Mouse (Mus musculus): ENCODE measurements around the gene Serpine3.
A peak's percentile ranks its signal among the peaks of the same experiment; 100 is the strongest.
"Not testable (repeated sequence)": the region's sequence is repeated elsewhere in the genome, so short reads cannot be mapped to it uniquely, and the experiment has no call there.

The Serpine3 gene

DNA sequence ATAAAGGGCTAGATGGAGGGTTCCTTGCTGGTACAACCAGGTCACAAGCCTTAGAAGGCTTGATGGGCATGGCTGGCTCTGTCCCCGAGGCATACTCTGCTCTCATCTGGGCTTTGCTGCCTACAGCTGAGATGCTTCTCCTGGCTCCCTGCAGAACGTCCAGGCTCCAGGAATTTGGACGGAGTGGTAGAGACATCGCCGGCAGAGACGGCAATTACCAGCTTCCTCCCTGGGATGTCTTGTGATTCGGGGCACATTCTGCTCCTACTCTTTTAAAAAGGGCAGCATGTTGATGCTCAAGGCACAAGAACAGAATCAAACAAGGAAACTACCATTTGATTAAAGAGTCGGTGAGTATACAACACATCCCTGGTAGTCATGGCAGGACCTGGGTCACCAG is at the start of gene Serpine3:
Serpine3 (plus strand) TSS at position 301 of the 400 bp plus-strand sequence.
- DNase-seq (ENCODE audit: extremely low spot score), result no peak

DNA sequence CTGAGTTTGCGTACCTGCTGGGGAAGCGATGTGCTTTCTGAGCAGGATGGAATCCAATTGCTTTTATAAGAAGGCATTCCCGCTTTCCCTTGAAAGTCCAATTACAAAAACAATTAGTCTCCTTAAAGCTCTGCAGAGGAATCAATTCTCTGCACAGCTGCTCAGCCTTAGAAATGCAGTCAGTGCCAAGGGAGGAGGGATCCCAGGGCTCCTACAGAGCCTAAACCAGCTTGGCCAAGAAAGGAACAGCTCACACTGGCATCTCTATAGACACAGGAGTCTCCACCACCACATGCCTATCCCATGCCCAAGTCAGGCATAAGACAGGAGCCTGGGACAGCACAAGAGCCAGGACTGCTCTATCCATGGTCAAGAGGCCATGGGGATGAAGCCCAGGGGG is 41.1 kb upstream of the Serpine3 start:
- no peak for DNase-seq (ENCODE audit: extremely low spot score)

DNA sequence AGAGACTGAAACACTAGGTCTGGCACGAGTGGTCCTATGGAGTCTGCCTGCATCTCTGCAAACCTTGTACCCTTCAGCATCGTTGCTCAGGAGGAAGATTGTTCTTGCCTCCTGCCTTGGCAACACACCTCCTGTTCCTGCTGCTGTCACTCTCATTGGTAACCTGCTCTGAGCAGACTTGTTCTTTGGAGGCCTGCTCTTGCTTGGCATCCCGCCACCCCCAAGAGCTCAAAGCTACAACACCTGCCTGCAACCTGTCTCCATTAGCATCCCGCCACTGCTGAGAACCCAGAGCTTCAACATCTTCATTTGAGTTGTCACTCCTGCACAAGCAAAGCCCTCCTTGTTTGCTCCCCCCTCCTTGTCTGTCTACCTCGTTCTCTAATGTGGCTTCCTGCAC is 35.5 kb upstream of the Serpine3 start:
- no peak for DNase-seq (ENCODE audit: extremely low spot score)

DNA sequence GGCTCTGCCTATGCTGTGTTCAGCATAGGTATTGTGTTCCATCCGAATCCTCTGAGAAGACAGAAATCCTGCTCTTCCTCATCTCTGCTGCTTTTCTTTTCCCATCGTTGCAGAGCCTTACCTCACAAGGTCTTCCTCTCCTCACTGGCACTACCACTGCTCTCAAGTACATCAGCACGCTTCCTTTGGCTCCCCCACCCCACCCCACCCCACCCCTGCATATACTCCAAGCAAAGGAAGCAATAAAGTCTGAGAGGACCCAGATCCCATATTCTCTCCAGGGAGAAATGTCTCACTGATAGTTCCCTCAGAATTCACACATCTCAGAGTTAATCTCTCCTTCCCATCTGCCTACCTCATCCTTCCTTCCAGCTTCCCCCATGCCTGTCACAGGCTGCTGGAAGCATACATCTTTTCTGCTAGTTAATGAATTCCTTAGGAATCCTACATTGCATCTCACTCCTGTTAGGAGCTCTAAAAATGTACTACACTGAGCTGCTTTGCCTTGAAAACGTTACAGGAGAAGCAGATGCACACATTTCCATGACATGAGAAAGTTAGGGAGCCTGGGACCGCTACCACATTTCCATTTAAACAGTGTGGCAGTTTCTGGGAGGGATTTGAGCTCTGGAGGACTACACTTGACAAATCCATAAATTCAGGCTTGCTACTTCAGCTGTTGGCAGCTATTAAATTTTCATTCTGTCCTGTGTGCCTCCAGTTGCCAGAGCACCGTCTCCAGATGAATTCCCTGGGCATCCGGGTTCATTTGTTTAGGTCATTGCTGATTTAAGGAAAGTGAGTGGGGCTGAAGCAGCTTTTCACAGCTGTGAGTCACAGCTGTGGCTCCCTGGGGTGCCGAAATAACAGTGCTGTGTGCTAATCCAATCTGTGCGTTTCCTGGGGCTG is 25.8 kb upstream of the Serpine3 start:
- peak; percentile 1 for DNase-seq (ENCODE audit: extremely low spot score)

DNA sequence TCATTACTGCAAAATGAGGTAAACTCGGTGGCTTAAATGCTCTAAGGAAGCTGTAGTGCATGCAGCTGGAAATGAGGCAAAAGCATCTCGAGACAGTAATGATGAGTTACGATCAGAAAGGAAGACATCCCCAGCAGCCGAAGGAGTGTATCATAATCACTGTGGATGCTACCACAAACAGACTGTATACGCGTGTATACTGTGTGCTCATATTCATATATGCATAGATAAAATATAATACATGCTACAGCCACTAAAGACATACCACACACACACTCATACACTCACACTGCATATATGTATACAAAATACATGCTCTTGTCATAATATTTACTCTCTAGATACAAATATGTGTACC is 25.1 kb upstream of the Serpine3 start:
- DNase-seq (ENCODE audit: extremely low spot score), result no peak

DNA sequence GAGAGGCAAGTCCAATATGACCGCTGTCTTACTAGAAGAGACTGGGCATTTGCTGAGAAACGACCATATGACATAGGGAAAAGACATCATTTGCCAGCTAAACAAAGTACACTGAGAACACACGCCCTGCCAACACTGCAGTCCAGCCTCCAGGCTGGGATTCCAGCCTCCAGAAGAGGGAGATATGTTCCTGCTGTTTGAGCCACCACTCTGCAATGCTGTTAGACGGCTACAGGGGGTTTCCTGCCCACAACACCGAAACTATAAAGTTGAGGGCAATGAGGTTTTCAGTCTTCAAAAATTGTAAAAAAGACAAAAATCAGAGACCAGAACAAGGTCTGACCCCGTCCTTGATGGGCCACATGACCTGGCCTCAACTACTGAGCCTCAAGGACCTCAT is 24.4 kb upstream of the Serpine3 start:
- DNase-seq (ENCODE audit: extremely low spot score), result no peak

DNA sequence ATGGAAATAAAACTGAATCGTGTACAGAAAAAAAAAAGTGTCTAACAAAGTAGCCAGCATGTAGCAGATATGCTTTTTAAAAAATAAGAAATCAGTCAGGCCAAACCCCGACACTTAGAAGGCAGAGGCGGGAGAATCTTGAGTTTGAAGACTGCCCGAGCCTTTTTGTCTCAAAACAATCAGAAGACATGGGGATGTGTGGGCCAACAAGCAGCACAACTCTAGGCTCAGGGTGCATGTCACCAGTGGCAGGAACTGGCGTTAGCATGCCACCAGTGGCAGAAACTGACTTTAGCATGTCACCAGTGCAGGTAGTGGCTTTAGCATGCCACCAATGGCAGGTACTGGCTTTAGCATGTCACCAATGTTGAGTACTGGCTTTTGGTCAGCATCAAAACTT is 23.9 kb upstream of the Serpine3 start:
- DNase-seq (ENCODE audit: extremely low spot score), result no peak

DNA sequence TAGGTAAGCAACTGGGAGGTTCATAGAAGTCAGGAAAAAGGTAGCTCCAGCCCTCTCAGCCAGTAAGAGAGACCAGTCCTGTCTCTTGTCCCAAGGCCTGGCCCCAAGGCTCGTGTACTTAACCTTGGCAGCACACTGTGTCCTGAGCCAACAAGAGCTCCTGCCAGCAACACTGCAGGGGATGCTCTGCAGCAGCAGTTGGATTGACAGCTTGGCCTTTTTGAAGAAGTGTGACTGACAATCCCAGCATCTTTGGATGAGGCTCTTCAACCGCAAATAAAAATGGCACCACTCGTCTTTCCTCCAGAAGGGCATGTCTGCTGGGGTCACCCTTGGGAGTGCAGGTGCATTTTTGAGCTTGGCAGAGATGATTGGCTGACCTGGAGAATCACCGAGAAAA is 23.1 kb upstream of the Serpine3 start:
- DNase-seq (ENCODE audit: extremely low spot score), result no peak

DNA sequence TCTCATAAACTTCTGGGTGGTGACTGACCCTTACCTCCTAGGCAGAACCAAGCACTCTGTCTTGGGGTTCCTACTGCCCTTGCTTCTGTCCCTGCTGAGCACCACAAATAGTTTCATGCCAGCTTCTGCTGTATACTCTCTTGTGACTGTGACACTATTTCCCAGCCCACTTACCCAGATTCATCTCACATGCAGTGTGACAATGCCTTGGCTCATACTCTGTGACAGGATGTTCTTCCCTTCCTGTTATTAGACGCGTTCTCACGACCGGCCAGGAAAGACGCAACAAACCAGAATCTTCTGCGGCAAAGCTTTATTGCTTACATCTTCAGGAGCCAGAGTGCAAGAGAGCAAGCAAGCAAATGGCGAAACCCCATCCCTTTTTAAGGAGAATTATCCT is 21.1 kb upstream of the Serpine3 start:
- DNase-seq (ENCODE audit: extremely low spot score), result not testable (repeated sequence)

DNA sequence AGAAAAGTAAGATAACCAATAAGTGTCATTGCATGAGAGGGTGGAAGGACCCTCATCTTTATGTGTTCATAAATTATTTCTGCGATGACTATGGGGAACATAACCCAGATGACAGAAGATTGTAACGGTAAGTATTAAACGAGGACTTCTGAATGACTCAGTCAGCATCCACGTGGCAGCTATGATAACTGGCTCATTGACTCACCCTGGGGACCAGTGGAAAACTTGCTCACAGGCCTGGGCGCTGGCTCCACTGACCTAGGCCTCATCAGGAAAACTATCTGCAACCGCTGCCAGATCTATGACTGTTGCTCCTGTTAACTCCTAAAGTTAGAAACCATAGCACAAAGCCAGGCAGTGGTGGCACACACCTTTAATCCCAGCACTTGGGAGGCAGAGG is 15.1 kb upstream of the Serpine3 start:
- no peak for DNase-seq (ENCODE audit: extremely low spot score)

DNA sequence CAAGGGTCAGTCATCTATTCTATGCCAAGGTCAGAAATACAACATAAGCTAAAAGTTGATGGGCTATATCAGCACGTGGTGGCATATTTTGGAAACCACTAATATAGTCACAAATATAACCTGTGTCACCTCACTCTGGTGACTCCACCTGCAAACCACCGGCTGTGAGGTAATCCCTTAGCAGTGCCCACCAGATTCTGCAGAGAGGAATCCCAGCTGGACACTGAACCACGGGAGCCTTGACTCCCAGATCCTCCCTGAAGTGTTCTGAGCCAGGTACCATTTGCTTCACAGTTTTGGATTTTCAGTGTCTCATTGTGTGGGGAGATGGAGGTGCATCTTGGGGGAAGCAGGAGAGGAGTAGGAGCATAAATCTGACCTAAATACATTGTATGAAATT is 13.1 kb upstream of the Serpine3 start:
- DNase-seq (ENCODE audit: extremely low spot score), result no peak

DNA sequence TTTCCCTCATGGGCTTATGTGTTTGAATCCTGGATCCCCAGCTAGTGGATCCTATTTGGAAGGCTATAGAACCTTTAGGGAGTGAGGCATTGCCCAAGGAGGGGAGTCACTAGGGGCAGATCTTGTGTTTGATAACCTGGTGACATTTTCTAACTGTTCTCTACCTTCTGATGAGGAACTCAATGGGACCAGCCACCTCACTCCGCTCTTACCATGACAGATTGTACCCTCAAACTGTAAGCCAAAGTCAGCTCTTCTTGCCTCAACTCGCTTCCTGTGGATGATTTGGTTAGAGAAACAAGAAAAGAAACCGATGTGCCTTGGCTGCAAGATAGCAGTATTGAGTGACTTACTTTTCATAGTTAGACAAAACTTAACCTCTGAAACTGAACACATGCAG is 11.7 kb upstream of the Serpine3 start:
- no peak for DNase-seq (ENCODE audit: extremely low spot score)

DNA sequence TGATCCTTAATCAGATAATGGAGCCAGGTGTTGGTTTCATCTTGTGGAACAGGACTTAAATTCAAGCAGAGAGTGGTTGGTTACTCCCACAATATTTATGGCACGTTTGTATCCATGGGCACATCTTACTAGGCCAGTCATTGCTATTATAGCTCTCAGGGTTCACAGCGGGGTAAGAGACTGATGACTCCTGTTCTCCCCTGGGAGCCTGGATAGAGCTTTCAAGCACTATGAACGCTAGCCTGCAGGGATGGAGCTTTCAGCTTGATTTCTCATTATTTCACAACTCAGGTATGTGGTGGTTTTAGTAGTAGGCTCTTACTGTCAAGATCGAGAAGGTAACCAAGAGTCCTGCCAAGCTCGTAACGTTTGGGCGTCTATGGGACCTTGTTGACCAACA is 7.5 kb upstream of the Serpine3 start:
- DNase-seq (ENCODE audit: extremely low spot score), result no peak

DNA sequence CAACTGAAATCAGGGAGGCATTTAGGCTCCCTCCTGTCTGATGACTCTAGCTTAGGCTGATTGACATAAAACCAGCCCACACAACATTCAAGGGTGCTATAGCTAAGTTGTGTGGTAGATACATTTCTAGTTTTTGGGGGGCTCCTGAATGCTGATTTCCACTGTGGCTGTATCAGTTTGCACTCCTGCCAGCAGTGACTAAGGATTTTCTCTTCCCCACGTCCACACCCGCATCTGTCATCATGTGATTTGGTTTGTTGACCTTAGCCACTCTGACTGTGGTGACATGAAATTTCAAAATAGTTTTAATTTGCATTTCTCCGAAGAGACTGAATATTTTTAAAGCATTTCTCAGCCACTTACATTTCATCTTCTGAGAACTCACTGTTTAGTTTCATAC is 6.0 kb upstream of the Serpine3 start:
- DNase-seq (ENCODE audit: extremely low spot score), result no peak

DNA sequence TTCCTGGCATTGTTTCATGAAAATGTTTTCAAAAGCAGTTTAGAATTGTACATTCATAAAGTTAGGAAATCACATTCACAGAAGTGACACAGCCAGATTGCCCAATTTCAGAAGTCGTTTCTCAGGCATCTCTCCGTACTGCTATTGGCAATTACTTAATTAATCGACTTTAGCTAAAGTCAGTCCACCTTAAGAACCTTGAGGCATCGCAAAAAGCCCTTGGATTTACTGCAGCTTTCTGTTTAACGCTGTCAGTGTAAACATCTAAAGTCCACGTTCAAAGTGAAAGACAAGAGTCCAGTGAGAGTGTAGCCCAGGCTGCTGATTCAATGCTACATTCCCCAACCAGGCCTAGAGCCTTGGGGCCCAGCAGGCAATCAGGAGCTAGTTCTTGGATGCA is 1.1 kb upstream of the Serpine3 start:
- DNase-seq (ENCODE audit: extremely low spot score), result no peak

DNA sequence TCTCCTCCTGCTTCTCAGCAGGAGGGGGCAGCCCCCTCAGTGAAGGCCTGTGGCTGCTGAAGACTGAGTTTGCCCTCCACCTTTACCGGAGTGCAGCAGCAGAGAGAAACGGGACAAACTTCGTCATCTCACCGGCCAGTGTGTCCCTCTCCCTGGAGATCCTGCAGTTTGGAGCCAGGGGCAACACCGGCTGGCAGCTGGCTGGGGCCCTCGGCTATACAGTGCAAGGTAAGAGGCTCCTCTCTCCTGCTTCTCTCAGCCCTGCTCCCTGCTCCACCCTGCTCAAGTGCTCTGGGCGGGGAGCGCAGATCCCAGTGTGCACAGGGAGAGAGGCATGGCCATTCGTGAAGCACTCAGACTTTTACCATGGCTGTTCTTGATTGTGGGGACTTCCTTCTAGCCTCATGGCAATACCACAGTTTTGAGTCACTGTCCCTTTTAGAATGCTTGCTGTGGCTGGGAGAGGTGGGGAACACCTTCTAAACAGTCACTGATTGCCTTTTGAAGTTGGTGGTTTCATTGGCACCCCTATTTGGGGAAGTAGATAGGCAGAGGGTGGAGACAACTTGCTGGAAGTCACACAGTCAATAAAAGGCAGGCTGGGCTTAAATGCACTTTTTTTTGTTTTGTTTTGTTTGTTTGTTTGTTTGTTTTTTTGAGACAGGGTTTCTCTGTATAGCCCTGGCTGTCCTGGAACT is 1.7 kb downstream of the Serpine3 start:
- DNase-seq (ENCODE audit: extremely low spot score), result no peak

DNA sequence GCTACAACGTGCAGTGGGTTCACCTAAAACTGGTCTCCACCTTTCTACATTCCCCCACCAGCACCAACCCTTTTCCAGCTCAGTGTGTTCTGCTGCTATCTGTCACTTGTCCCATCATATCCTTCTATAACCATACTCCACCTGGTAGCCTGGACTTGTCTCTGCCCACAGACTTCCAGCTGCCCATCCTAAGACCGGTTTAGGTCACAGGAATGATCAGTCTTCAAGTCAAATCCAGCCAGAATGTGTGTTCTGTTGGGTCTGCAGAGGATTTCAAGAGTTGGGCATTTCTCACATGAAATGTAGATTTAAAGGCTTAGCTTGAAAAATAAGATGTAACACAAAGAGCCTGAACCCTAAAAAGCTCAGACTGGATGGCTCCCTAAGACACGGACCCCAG is 10.2 kb downstream of the Serpine3 start:
- no peak for DNase-seq (ENCODE audit: extremely low spot score)

DNA sequence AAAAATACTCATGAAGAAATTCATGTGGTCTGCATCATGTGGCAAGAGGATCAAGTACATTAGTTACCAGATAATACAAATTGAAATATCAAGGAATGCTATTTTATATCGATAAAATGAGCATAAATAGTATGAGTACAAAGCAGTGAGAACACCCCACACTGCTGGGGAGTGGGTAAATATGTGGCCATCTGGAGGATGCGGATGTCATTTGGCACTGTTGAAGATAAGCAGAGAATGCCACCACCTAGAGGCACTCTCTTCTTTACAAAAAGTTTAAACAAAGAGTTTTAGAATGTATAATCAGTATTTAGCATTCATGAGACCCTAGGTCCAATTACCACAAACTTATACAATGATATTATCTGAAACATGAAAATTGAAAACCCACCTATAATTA is 54.7 kb downstream of the Serpine3 start:
- no peak for DNase-seq (ENCODE audit: extremely low spot score)

DNA sequence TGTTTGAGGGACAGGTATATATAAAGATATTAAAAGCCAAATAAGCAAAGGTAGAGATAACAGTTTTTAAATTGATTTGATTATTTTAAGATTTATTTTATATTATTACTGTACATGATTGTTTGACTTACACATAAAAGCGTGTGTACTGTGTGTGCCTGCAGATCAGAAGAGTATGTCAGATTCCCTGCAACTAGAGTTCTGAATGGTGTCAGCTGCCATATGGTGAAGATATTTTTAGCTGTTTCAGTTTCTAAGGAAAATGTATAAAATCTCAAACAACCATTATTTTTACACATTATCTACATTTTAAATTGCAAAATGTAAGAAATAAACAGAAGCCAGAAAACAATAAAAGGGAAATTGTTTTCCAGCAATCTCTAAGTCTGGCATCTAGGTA is 58.2 kb downstream of the Serpine3 start:
- no peak for DNase-seq (ENCODE audit: extremely low spot score)

DNA sequence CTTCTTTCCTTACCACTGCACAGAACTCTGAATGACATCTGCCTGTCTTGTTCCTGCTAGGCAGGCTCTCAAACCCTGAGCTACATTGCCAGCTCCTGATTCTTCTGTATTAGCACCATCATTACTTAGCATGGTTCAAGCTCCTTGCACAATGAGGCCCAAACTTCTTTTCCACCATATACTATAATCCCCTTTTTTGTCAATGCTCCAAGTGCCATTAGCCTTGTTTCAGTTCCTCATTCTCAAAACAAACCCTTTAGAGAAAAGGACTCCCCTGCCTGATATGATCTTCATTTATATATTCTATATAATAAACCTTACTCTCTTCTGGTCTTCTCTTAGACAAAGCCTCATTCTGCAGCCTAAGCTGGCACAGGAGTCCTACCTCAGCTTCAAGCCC is 61.1 kb downstream of the Serpine3 start:
- no peak for DNase-seq (ENCODE audit: extremely low spot score)

DNA sequence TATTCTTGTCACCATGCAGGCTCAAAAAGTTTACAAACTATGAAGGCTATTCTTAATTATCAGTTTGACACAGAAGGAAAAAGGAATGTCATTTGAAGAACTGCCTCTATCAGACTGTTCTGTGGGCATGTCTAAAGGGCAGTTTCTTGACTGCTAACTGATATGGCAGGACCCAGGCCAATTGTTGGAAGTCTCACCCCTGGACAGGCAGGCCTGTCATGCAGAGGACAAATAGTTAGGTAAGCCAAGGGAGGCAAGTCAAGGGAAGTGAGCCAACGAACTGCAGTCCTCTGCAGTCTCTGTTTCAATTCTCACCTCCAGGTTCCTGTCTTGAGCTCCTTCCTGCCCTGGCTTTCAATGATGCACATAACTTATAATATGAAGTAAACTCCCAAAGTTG is 68.4 kb downstream of the Serpine3 start:
- DNase-seq (ENCODE audit: extremely low spot score), result no peak

DNA sequence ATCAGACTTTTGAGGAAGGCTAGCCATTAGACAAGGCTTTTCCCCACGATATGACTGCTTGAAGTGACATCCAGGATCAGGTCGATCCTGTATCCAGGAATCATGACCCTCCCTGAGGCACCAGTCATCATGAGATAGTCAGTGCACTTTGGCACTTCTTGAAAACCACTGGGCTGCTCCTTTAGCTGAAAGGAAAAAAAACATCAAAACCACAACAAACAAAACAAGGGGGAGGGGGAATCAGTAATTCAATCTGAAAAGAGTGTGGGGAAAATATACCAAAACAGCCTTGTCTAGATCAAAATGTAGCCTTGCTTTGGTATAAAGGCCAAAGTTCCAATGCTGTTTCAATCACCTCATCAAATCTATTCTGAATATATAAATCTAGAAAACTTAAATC is 70.2 kb downstream of the Serpine3 start:
- DNase-seq (ENCODE audit: extremely low spot score), result no peak

DNA sequence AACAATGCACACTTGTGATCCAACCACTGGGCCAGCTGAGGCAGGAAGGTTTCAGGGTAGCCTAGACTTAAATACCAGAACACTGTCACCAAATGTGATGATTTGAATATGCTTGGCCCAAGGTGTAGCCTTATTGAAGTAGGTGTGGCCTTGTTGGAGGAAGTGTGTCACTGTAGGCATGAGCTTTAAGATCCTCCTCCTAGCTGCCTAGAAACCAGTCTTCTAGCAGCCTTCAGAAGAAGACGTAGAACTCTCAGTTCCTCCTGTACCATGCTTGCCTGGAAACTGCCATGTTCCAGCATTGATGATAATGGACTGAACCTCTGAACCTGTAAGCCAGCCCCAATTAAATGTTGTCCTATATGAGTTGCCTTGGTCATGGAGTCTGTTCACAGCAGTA is 72.2 kb downstream of the Serpine3 start:
- no peak for DNase-seq (ENCODE audit: extremely low spot score)
